9 mouse cellular contexts compared by ENCODE assay signal in genomic region chr13:102537424-102538242, GRCm38 (mm10).
DNase-seq lines count a peak whose midpoint lies in the region; ATAC-seq and TF ChIP-seq lines count a peak whose summit lies in the region.
"Had no signal": no experiment of that assay in that cellular context is flagged by ENCODE, and none has a peak within 500 bp of the region (broad histone marks: within the 10 kb centered on the region; RNA-seq: fewer than 3 reads in every experiment).

No protein-coding gene starts in this region.

- peaks cover 3% of the 10 kb centered on the region for H3K4me1 ChIP-seq in heart, embryonic 16.5 days (ENCODE audit: control insufficient read depth, insufficient read depth, low read length)

- no peaks in the 10 kb centered on the region for H3K36me3 ChIP-seq in heart, embryonic 16.5 days (ENCODE audit: control insufficient read depth, insufficient read depth)
- H3K36me3 ChIP-seq in myocyte (ENCODE audit: control insufficient read depth, insufficient read depth): no peaks in the 10 kb centered on the region
- H3K36me3 ChIP-seq: G1E had no signal

- 0 out of 2 replicates have a peak, but pooled peaks cover 3% of the 10 kb centered on the region for H3K9me3 ChIP-seq in heart, embryonic 16.5 days (replicated peaks; ENCODE audit: control insufficient read depth, low read length)
- H3K9me3 ChIP-seq: G1E had no signal

- H3K4me2 ChIP-seq in heart, embryonic 16.5 days (ENCODE audit: low read depth, low read length): peak overlapping the region; percentile 49
- peak overlapping the region; percentile 5 for H3K4me2 ChIP-seq in myocyte (ENCODE audit: low read depth)

- 37% methylated on average over 19 of the region's 19 CpGs for WGBS in heart, embryonic 16.5 days

- no peak for DNase-seq in heart, adult 9 months (ENCODE audit: low spot score in 2 of 2)
- DNase-seq in brain, embryonic 14.5 days (ENCODE audit: low read depth): peak; percentile 68
- peak; percentile 61 for DNase-seq in forelimb bud, embryonic 11.5 days (ENCODE audit: low read depth, low spot score)
- peak; percentile 39 to 62 for DNase-seq in kidney, postnatal 25 days
- no peak for DNase-seq in left cerebral cortex, adult 11 months (ENCODE audit: low spot score)
- no peak for DNase-seq in T-cell, adult 2 months (ENCODE audit: low spot score)

- TF ChIP-seq POLR2A in brain, embryonic 14.5 days (IDR thresholded peaks at IDR 0.05; ENCODE audit: borderline replicate concordance, extremely low read depth, insufficient read depth, insufficient read length, poor library complexity, severe bottlenecking): no peak
- no peak for TF ChIP-seq POLR2A in myocyte (IDR thresholded peaks at IDR 0.05; ENCODE audit: insufficient read length, low read depth)

- TF ChIP-seq CTCF in brain, embryonic 14.5 days (IDR thresholded peaks at IDR 0.05; ENCODE audit: borderline replicate concordance, extremely low read depth, insufficient read depth, insufficient read length): no peak

- no peaks in the 10 kb centered on the region for H3K27me3 ChIP-seq in heart, embryonic 16.5 days (ENCODE audit: control insufficient read depth, insufficient read depth, low read length)
- H3K27me3 ChIP-seq in myocyte (ENCODE audit: control insufficient read depth, insufficient read depth, insufficient read length): no peaks in the 10 kb centered on the region

- peak overlapping the region; percentile 24 for H3K4me3 ChIP-seq in heart, embryonic 16.5 days (ENCODE audit: low read length)
- H3K4me3 ChIP-seq in myocyte: no peak overlapping the region

- no peak overlapping the region for H3K27ac ChIP-seq in heart, embryonic 16.5 days (ENCODE audit: low read length)

- H3ac ChIP-seq in myocyte (ENCODE audit: control insufficient read depth, insufficient read length): no peak overlapping the region

- H3K79me2 ChIP-seq in myocyte (ENCODE audit: control insufficient read depth, insufficient read depth): no peaks in the 10 kb centered on the region

- peak overlapping the region; percentile 6; the same call in 1 of the 2 replicates for H3K9ac ChIP-seq in heart, embryonic 16.5 days (ENCODE audit: low read length)

- ATAC-seq in heart, embryonic 16.5 days (replicated peaks; ENCODE audit: extremely low read depth, insufficient read depth, low FRiP score): no peak

TF ChIP-seq in myocyte, 11 proteins besides CTCF, POLR2A, EP300 and RAD21:
- TF ChIP-seq MYOG (IDR thresholded peaks at IDR 0.05; ENCODE audit: control insufficient read depth in 1 of 3, insufficient read depth in 1 of 3, insufficient read length in 2 of 3, low read depth in 2 of 3): no peak
- TF ChIP-seq TCF3 (IDR thresholded peaks at IDR 0.05; ENCODE audit: insufficient read length, low read depth): no peak
- no peak for TF ChIP-seq USF1 (IDR thresholded peaks at IDR 0.05; ENCODE audit: low read depth)
TF ChIP-seq in myocyte: peak in this region for 0.

Comparison
In these comparisons a context has a peak if more than half of its experiments do, and no peak if none do; other contexts are left out.
1. DNase-seq: peak in brain, embryonic 14.5 days (single experiment), forelimb bud, embryonic 11.5 days (single experiment) and kidney, postnatal 25 days (2 of 2); none in heart, adult 9 months (0 of 2), left cerebral cortex, adult 11 months (single experiment) and T-cell, adult 2 months (single experiment).